Mouse (Mus musculus) gastrocnemius, postnatal 36 days (tissue): ENCODE measurements at regions not wholly inside any gene's neighbourhood (a gene's known extent, or its start where the extent isn't known, plus 50 kb on each side); places are given as distances from the start of the nearest gene placed in this dataset.
A peak's percentile ranks its signal among the peaks of the same experiment; 100 is the strongest.

Experiments
- DNase-seq, 2 experiments: peaks; one replicate each; pipeline ENCODE4 v3.0.0; 2022
- intact Hi-C: fragments of 180-260 bp; cut with DNase I; formaldehyde crosslinking; loops from one replicate; pipeline ENCODE4 v1.15.1; 2025

- DNase-seq: no peak
- intact Hi-C loops: no loop called here
Observed at GRCm38 (mm10) chr2:161185122-161185521, 76.2 kb upstream of the Chd6 start.

- DNase-seq: peak; percentile 27 to 37
- intact Hi-C loops: no loop called here
Observed at GRCm38 (mm10) chr2:161177355-161178021, 68.6 kb upstream of the Chd6 start.

- no peak for DNase-seq
- intact Hi-C loops: no loop called here
Observed at GRCm38 (mm10) chr2:161166681-161167080, 57.8 kb upstream of the Chd6 start.

GRCm38 (mm10) chr2:161165495-161165894 is 56.6 kb upstream of the Chd6 start:
- intact Hi-C loops: no loop called here

GRCm38 (mm10) chr2:161164320-161164719 is 55.4 kb upstream of the Chd6 start:
- intact Hi-C loops: no loop called here
- no peak for DNase-seq

More at GRCm38 (mm10) chr2:161165495-161165894, 56.6 kb upstream of the Chd6 start:
- DNase-seq: no peak
